Mouse (Mus musculus): ENCODE data around the gene Ptger3.

DNA sequence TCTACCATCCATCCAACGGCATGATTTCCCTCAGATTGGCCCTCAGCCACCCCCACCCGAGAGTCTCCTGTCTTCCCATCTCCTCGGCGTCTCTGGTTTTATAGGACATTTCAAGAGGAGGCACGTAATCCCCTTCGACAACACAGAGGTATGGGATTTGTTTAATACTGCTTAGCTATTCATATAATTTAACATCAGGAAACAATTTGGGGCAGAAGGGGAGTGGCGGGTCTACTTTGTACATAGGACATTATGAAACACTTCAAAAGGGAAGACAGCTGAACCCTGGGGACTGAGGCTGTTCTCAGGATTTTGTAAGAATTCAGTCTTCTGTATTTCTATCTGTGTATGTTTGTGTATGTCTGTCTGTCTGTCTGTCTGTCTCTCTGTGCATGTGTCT lies 94.9 kb downstream of the Ptger3 start:
- TF ChIP-seq CTCF (IDR thresholded peaks at IDR 0.05; ENCODE audit: borderline replicate concordance, insufficient read depth, low read length) (no peak), POLR2A (IDR thresholded peaks at IDR 0.05; ENCODE audit: low read depth, low read length) (no peak)

Data from embryonic fibroblast, embryonic 13.5 days (primary cell).